Mouse (Mus musculus) embryonic facial prominence, embryonic 14.5 days (tissue): ENCODE measurements around the gene F13a1. TPM values are rescaled to one million over a fixed set of nuclear protein-coding genes. Genes with fewer than 3 reads are reported as not detected.

Experiments
- ATAC-seq: fragments of 200-750 bp; cut with Nextera tagmentation; 2 replicates; pipeline ENCODE4 v1.8.0; 2017; ENCODE audit warnings: low read depth, moderate number of reproducible peaks, moderate TSS enrichment
- DNase-seq: peaks from one replicate; pipeline ENCODE4 v3.0.0-alpha.2; 2015; ENCODE audit warnings: low spot score
- H3K27ac ChIP-seq: fragments of 300-500 bp; sonication (generic); replicated peaks from 2 replicates; pipeline ENCODE4 v1.5.1; 2014; ENCODE audit warnings: low read depth, mild to moderate bottlenecking, low read length, moderate library complexity
- H3K27me3 ChIP-seq: fragments of 300-500 bp; sonication (generic); replicated peaks from 2 replicates; pipeline ENCODE4 v1.6.1; 2014; ENCODE audit warnings: low read length; ENCODE audit not compliant: control insufficient read depth, insufficient read depth
- H3K36me3 ChIP-seq: fragments of 300-500 bp; sonication (generic); 2 replicates; pipeline ENCODE4 v1.6.1; 2014; ENCODE audit warnings: low read length, mixed read lengths; ENCODE audit not compliant: control insufficient read depth, insufficient read depth
- H3K4me1 ChIP-seq: fragments of 300-500 bp; sonication (generic); 2 replicates; pipeline ENCODE4 v1.6.1; 2014; ENCODE audit warnings: antibody characterized with exemption, low read length; ENCODE audit not compliant: control insufficient read depth, insufficient read depth
- H3K4me2 ChIP-seq: fragments of 300-500 bp; sonication (generic); 2 replicates; pipeline ENCODE4 v1.6.1; 2014; ENCODE audit warnings: low read depth, mild to moderate bottlenecking, low read length, moderate library complexity, mixed read lengths
- H3K4me3 ChIP-seq: fragments of 300-500 bp; sonication (generic); 2 replicates; pipeline ENCODE4 v1.5.1; 2014; ENCODE audit warnings: low read depth, mild to moderate bottlenecking, low read length
- H3K9ac ChIP-seq: fragments of 300-500 bp; sonication (generic); 2 replicates; pipeline ENCODE4 v1.6.1; 2014; ENCODE audit warnings: low read depth, mild to moderate bottlenecking, low read length, moderate library complexity, mixed read lengths
- H3K9me3 ChIP-seq: fragments of 300-500 bp; sonication (generic); 2 replicates; pipeline ENCODE4 v1.6.1; 2016; ENCODE audit warnings: low read length; ENCODE audit not compliant: control insufficient read depth
- WGBS: fragments of 180-500 bp; shearing (Covaris S2); extraction: QIAGEN DNeasy Blood & Tissue Kit; methylation state at CpG from one replicate; pipeline ENCODE4 v1.1.7; 2014; 5-methylcytosine and 5-hydroxymethylcytosine counted together
- polyA plus RNA-seq: library from polyadenylated mRNA; unstranded; fragments of >200 nt; fragmentation: Nextera tagmentation; extraction: Ambion mirVana; gene quantifications from 2 replicates; pipeline ENCODE4 v1.2.1, GENCODE M21; 2014

Gene F13a1
- 28.4 and 33.8 TPM in 2 replicates for polyA plus RNA-seq

DNA sequence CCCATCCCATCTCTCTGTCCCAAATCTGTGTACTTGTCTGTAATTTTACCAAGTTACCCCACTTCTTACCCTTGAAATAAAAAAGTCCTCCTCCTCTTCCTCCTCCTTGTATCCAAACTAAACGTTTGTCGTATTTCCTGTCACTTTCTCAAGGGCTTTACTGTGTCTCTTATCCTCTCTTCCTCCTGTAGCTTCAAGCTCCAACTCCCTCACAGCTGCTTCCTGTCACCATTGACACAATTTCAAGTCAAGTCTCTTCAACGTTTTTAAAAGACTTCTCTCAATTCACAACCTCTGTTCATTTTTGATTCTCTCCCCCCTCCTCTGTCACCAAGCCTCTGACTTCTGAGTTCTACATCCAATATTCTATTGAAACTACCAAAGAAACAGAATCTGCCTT lies at the start of gene F13a1:
F13a1 (minus strand) TSS at position 119 of the 400 bp plus-strand sequence.
- Histone ChIP-seq H3K4me2 (no peak within 1 kb of the TSS), H3K9me3 (no peaks in the 10 kb centered on the region), H3K27ac (no peak within 1 kb of the TSS), H3K4me3 (no peak within 1 kb of the TSS), H3K4me1 (no peaks in the 10 kb centered on the region), H3K36me3 (no peaks in the 10 kb centered on the region), H3K9ac (no peak within 1 kb of the TSS), H3K27me3 (no peaks in the 10 kb centered on the region)
- no peak for DNase-seq
- no peak for ATAC-seq
- WGBS: 50% methylated on average over 3 of the region's 3 CpGs

DNA sequence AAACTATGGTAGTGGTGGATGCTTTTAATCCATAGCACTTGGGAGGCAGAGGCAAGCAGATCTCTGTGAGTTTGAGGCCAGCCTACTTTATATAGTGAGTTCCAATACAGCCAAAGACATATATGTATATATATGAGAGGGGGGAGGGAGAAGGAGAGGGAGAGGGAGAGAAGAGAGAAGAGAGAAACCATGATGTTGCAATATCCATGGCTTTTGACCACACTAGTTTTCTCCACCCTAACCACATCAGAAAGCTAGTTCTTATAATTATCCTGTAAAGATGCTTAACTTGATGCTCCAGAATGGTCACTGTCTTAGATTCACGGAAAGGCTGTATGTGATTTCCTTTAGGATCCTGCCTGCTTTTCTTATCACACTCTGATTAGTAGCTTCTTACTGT lies 41.6 kb upstream of the F13a1 start:
- H3K9ac ChIP-seq: no peak overlapping the region
- H3K27ac ChIP-seq: no peak overlapping the region
- no peaks in the 10 kb centered on the region for H3K27me3 ChIP-seq
- no peaks in the 10 kb centered on the region for H3K9me3 ChIP-seq
- no peaks in the 10 kb centered on the region for H3K4me1 ChIP-seq
- DNase-seq: no peak
- no peak for ATAC-seq
- H3K4me2 ChIP-seq: no peak overlapping the region
- H3K36me3 ChIP-seq: no peaks in the 10 kb centered on the region
- 85% methylated on average over 1 of the region's 1 CpGs for WGBS
- H3K4me3 ChIP-seq: no peak overlapping the region

- Histone ChIP-seq H3K4me1 (no peaks in the 10 kb centered on the region), H3K4me3 (no peak overlapping the region), H3K4me2 (no peak overlapping the region), H3K9ac (no peak overlapping the region), H3K9me3 (no peaks in the 10 kb centered on the region), H3K27me3 (no peaks in the 10 kb centered on the region), H3K27ac (no peak overlapping the region), H3K36me3 (no peaks in the 10 kb centered on the region)
- ATAC-seq (no peak), DNase-seq (no peak)
- WGBS: 72% methylated on average over 6 of the region's 6 CpGs
These were observed 39.1 kb upstream of the F13a1 start for GRCm38 (mm10) chr13:37089104-37089503.

DNA sequence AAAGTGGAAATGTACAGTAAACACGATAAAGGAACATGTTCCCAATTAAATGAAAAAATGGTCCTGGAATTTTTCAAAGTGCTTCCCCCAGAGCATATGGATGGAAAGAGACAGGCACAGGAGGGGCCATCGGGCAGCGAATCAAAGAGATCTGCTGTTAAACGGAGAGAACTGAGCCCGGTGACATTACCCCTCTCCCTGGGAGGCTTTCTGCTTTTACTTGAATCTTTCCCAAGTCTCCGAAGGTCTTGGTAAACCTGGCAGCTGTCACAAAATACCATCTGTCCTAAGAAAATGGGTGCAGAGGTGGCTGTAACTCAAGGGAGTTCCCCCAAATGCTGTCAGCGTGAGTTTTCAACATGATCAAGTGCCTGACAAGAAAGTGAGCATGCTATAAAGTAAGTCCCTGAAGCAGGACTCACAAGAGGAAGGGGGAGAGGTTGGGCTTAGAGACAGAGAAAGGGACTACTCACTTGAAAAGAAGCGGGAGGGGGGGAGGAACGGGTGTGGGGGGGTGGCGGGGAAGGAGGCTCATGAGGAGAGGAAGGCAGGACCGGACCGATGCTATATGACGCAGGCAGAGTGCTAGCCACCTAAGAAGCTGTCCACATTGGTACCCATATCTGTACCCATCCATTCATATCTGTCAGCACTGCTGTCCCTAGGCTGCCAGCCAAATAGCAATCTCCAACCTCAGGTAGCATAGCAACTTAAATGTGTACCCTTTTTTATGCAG lies 31.6 kb upstream of the F13a1 start:
- no peak for ATAC-seq
- H3K4me2 ChIP-seq: peak overlapping the region; percentile 23

DNA sequence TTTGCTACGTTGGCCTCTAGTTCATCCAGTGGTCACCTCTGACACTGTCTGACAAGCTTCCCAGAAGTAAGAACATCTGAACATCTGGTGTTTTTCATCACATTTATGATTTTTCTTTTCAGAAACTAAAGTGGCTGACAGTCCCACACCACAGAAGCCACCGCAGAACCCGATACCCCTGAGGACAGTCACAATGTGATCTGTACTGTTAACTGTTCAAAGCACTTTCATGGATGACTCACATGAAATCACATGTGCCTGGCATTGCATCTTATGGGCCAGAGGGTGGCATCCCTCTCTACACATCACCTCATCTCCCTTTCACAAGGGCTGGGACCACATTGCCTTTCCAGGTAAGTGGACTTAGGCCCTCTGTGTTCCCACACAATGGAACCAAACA lies 21.3 kb upstream of the F13a1 start:
- Histone ChIP-seq H3K9me3 (no peaks in the 10 kb centered on the region), H3K27me3 (no peaks in the 10 kb centered on the region), H3K4me1 (no peaks in the 10 kb centered on the region), H3K36me3 (no peaks in the 10 kb centered on the region), H3K4me2 (no peak overlapping the region), H3K27ac (no peak overlapping the region), H3K9ac (no peak overlapping the region), H3K4me3 (no peak overlapping the region)
- 65% methylated on average over 3 of the region's 3 CpGs for WGBS
- ATAC-seq: no peak
- DNase-seq: no peak

More for the DNA sequence above, 31.6 kb upstream of the F13a1 start:
- Histone ChIP-seq H3K27ac (no peak overlapping the region), H3K9me3 (no peaks in the 10 kb centered on the region), H3K4me3 (no peak overlapping the region), H3K4me1 (no peaks in the 10 kb centered on the region), H3K36me3 (no peaks in the 10 kb centered on the region), H3K27me3 (no peaks in the 10 kb centered on the region), H3K9ac (no peak overlapping the region)
- 30% methylated on average over 11 of the region's 13 CpGs for WGBS
- DNase-seq: peak; percentile 48

- DNase-seq (no peak), ATAC-seq (no peak)
- Histone ChIP-seq H3K27me3 (no peaks in the 10 kb centered on the region), H3K4me3 (no peak overlapping the region), H3K9me3 (no peaks in the 10 kb centered on the region), H3K36me3 (no peaks in the 10 kb centered on the region), H3K4me1 (no peaks in the 10 kb centered on the region), H3K27ac (no peak overlapping the region), H3K4me2 (no peak overlapping the region), H3K9ac (no peak overlapping the region)
- WGBS: 75% methylated on average over 4 of the region's 4 CpGs
These were observed 20.8 kb upstream of the F13a1 start for GRCm38 (mm10) chr13:37070824-37071223.

GRCm38 (mm10) chr13:37060810-37061209 lies 10.8 kb upstream of the F13a1 start:
- H3K4me1 ChIP-seq: peaks cover 3% of the 10 kb centered on the region; the same call in 1 of the 2 replicates
- ATAC-seq (no peak), DNase-seq (peak; percentile 76)
- H3K36me3 ChIP-seq: no peaks in the 10 kb centered on the region
- H3K4me2 ChIP-seq: no peak overlapping the region
- no peak overlapping the region for H3K4me3 ChIP-seq
- H3K9me3 ChIP-seq: no peaks in the 10 kb centered on the region
- WGBS: 32% methylated on average over 5 of the region's 5 CpGs
- no peak overlapping the region; the same call in 1 of the 2 replicates for H3K27ac ChIP-seq
- H3K9ac ChIP-seq: no peak overlapping the region
- H3K27me3 ChIP-seq: no peaks in the 10 kb centered on the region

DNA sequence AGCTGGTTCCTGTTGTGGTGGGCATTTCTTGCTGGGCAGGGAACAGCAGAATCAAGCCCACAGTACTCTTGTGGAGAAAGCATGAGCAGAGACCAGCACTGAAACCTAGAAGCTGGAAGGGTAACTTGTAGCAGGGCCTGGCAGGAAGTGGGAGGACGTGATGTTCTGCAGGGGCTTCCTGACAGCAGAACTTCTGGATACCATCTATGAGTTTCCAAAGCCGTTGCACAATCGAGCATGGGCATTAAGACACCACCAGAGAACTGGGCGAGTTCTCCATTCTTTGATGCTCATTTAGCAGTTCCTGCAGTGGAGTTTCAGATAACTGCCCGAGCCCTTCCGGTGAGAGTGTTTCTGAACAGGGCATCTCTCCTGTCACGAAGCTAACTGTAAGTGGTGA lies 6.6 kb upstream of the F13a1 start:
- no peak overlapping the region for H3K4me3 ChIP-seq
- peaks cover 3% of the 10 kb centered on the region; the same call in 1 of the 2 replicates for H3K4me1 ChIP-seq
- 78% methylated on average over 7 of the region's 7 CpGs for WGBS
- no peaks in the 10 kb centered on the region for H3K27me3 ChIP-seq
- no peak overlapping the region for H3K9ac ChIP-seq
- ATAC-seq (no peak), DNase-seq (no peak)
- no peak overlapping the region for H3K4me2 ChIP-seq
- no peak overlapping the region for H3K27ac ChIP-seq
- no peaks in the 10 kb centered on the region for H3K36me3 ChIP-seq
- H3K9me3 ChIP-seq: no peaks in the 10 kb centered on the region

DNA sequence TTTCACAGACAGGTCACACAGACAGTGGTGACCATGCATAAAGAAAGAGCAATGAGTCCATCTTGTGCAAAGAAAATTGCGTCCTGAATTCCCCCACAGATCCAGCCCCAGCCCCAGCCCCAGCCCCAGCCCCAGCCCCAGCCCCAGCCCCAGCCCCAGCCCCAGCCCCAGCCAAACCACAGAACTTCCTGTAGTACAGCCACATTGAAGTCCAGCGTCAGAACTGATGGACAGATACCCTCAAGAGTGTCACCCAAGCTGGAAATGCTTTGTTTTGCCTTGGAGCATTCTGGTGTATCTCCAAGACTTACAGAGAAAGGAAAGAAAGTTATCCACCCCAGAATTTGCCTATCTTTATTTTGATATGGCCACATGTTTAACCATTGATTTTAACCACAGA lies 413 bp downstream of the F13a1 start:
- no peak overlapping the region for H3K27ac ChIP-seq
- no peaks in the 10 kb centered on the region for H3K4me1 ChIP-seq
- H3K4me3 ChIP-seq: no peak overlapping the region
- no peak overlapping the region for H3K4me2 ChIP-seq
- no peak overlapping the region for H3K9ac ChIP-seq
- WGBS: 56% methylated on average over 2 of the region's 2 CpGs
- DNase-seq: no peak
- no peak for ATAC-seq
- H3K27me3 ChIP-seq: no peaks in the 10 kb centered on the region
- no peaks in the 10 kb centered on the region for H3K9me3 ChIP-seq
- no peaks in the 10 kb centered on the region for H3K36me3 ChIP-seq
